Mouse (Mus musculus) layer of hippocampus, postnatal 14 days (tissue): ENCODE measurements around the gene Polr2m. TPM values are rescaled to one million over a fixed set of nuclear protein-coding genes. Genes with fewer than 3 reads are reported as not detected.

Experiments used
- DNase-seq, 2 experiments: peaks; one replicate each; pipeline ENCODE4 v3.0.0; 2021 to 2022; ENCODE audit warnings: low spot score in 2 of 2, mixed read lengths in 1 of 2
- total RNA-seq, 2 experiments: library from RNA; stranded (reverse); gene quantifications; 2 replicates each; pipeline ENCODE4 v1.2.3; 2021

The Polr2m gene
- total RNA-seq, 2 experiments from 2014 or later: 152 to 155 TPM

DNA sequence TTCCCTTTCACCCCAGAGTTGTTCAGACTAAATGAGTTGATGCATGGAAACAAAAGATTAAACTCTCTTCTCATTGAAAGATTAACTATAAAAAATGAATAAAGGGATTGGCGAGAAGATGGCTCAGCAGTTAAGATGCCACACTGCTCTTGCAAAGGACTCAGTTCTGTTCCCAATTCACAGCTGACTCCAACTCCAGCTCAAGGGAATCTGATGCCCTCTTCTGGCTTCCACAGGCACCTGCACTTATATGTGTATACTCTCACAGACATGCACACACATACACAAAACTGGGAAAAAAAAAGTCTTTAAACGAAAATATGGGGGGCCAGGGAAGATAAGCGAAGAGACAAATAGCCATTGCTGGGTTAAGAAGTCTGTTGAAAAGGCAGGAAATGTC is 9.1 kb downstream of the Polr2m start:
- DNase-seq: no peak

GRCm38 (mm10) chr9:71475536-71475935 is 10.2 kb downstream of the Polr2m start:
- no peak for DNase-seq

DNA sequence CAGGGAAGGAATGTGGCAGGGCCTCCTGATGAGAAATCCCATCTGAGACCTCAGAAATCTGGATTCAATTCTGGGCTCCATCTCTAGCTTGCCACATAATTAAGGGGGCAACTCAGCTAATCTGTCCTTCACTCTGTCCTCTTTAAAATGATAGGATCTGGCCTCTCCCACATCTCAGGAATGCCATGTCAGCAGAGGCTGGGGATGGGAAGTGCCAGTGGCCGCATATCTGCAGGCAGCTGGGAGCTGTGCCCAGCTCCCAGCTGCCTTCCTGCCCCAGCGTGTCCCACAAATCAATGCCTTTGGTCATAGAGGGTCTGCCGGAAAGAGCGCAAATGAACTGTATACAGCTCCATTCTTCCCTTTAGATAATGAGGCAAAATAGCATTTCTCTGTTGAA is 18.3 kb downstream of the Polr2m start:
- DNase-seq: no peak

- DNase-seq: peak; percentile 6 to 48
These were observed 19.6 kb downstream of the Polr2m start for GRCm38 (mm10) chr9:71466111-71466510.

- DNase-seq: no peak
These were observed 22.6 kb downstream of the Polr2m start for GRCm38 (mm10) chr9:71463072-71463667.

- no peak for DNase-seq
These were observed 29.0 kb downstream of the Polr2m start for GRCm38 (mm10) chr9:71456738-71457137.

GRCm38 (mm10) chr9:71453917-71454316 is 31.8 kb downstream of the Polr2m start:
- DNase-seq: no peak

DNA sequence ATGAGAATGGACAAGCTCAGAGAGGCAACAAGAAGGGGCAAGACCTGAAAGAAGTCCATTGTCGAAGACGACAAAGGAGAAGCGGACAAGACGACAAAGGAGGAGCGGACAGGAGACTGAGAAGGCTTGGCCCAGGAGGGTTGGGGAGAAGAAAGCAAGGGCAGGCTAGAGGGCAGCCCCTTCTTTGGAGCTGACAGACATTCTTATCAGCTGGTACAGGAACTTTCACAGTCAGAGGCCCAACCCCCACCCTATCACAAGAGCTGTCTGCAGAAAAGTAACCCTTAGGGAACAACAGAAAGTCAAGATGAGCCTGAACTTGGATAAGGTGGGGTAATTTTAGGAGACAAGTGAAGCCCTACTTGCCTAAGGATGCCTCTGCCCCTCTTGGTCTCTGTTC is 32.4 kb downstream of the Polr2m start:
- DNase-seq: no peak

DNA sequence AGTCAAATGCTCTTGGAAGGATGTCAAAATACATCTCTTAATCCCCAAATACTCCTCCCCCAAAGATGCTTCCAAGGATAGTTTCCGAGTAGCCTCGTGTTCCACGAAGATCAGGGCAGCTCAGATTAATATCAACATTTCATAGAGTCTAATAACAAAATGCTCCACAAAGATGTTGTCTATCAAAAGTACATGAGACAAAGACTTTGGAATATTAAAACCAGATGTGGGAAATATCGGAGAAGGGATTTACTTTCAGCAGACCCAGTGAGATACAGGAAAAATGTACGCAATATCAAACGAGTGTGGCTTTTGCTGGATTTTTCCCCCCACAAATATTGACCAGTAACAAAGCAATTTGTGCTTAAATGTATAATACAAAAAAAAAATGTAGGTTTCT is 35.1 kb downstream of the Polr2m start:
- DNase-seq: no peak

- DNase-seq: peak; percentile 54 to 73
These were observed 38.2 kb downstream of the Polr2m start for GRCm38 (mm10) chr9:71447573-71447972.

DNA sequence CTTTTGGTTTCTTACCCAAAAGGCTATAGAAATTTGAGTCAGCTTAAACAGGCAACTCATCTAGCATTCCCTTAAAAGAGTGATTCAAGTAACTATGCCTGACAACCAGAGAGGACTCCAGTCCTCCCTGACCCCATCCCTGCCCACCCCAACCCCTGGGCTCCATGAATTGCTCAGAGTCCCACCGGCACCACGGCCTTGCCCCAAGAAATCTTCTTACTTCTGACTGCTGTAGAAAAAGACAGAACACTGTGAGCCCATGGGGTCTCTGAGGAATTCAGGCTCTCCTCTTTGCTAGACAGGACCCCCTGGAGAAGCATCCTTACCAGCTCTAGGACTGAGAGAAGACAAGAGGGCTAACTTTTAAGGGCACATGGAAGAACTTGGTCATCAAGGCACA is 40.4 kb downstream of the Polr2m start:
- no peak for DNase-seq

DNA sequence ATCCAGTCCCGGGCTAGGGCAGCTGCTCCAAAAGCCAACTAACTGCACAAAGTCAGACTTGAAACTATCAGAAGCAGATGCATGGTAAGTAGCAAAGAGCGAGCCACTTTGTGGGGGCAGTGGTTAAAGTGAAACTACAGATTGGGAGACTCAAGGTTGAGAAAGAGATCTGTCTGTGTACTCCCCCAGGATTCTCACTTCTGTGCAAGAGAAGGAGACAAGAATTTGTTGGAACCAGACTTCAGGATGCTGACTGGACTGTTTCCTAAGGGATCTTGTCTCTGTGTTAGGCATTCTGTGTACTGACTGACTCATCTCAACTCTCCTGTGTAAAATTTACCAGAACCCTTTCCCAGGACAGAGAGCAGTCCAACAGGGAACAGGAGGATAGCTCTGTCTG is 47.6 kb downstream of the Polr2m start:
- DNase-seq: no peak

Other genes with a start within 250 kb of the Polr2m start
- 1 to 10 TPM; 1.0 to 1.1 TPM for gene Myzap, start 106.4 kb upstream of the Polr2m start, total RNA-seq